Mouse (Mus musculus) bone marrow, adult 2 months (tissue): ENCODE measurements around the gene Serpinb6b. TPM values are rescaled to one million over a fixed set of nuclear protein-coding genes. Genes with fewer than 3 reads are reported as not detected.
A peak's percentile ranks its signal among the peaks of the same experiment; 100 is the strongest.

Experiments
- H3K27ac ChIP-seq: fragments of 200-500 bp; 2 replicates; pipeline ENCODE4 v1.5.1; 2012; ENCODE audit warnings: low read depth, mild to moderate bottlenecking, control low read depth, inconsistent platforms, low read length; ENCODE audit not compliant: control insufficient read depth, poor library complexity, insufficient read depth
- H3K4me1 ChIP-seq: fragments of 200-500 bp; 2 replicates; pipeline ENCODE4 v1.6.1; 2011; ENCODE audit warnings: low read length; ENCODE audit not compliant: control insufficient read depth, insufficient read depth
- H3K4me3 ChIP-seq: fragments of 200-500 bp; replicated peaks from 2 replicates; pipeline ENCODE3; 2011; ENCODE audit warnings: mild to moderate bottlenecking, low read depth, low read length, control low read depth; ENCODE audit not compliant: control insufficient read depth
- CTCF ChIP-seq: fragments of 200-500 bp; IDR thresholded peaks from 2 replicates; pipeline ENCODE4 v1.5.1; 2011; ENCODE audit warnings: low read length, control low read depth; ENCODE audit not compliant: control insufficient read depth, insufficient read depth
- POLR2A ChIP-seq: fragments of 200-500 bp; IDR thresholded peaks from 2 replicates; pipeline ENCODE4 v1.6.1; 2011; ENCODE audit warnings: low read depth, mild to moderate bottlenecking, control low read depth, low read length, borderline replicate concordance; ENCODE audit not compliant: control insufficient read depth
- WGBS: fragments of 180-500 bp; shearing (Covaris S2); methylation state at CpG from one replicate; pipeline ENCODE4 v1.1.7; 2018; 5-methylcytosine and 5-hydroxymethylcytosine counted together
- polyA plus RNA-seq: library from polyadenylated mRNA; stranded (reverse); fragments of >200 nt; gene quantifications from 2 replicates; pipeline ENCODE4 v1.2.4, GENCODE M21; 2011; ENCODE audit warnings: low replicate concordance; ENCODE audit not compliant: missing spikeins, insufficient read depth, insufficient read length

The Serpinb6b gene
- polyA plus RNA-seq, 1 experiment = 6.2 TPM

DNA sequence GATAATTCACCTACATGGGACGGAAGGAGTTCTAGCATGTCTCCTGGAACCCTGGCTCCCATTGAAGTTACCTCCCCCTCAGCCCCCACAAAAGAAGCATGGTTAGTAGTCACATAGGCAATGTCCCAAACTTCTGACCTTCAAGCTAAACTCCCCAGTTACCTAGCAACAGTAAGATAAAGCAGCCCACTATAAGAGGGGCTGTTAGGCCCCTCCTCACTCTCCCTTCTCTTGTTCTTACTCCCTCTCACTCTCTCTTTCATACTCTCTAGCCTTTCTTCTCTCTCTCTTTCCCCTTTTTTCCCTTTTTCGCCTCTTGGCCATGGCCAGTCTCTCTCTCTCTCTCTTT lies 28.9 kb downstream of the Serpinb6b start:
- Histone ChIP-seq H3K4me3 (no peak overlapping the region), H3K27ac (peak overlapping the region; percentile 79), H3K4me1 (peaks cover 1% of the 10 kb centered on the region; the same call in 1 of the 2 replicates)
- TF ChIP-seq POLR2A (no peak), CTCF (no peak)
- WGBS = 66% methylated on average over 2 of the region's 2 CpGs

DNA sequence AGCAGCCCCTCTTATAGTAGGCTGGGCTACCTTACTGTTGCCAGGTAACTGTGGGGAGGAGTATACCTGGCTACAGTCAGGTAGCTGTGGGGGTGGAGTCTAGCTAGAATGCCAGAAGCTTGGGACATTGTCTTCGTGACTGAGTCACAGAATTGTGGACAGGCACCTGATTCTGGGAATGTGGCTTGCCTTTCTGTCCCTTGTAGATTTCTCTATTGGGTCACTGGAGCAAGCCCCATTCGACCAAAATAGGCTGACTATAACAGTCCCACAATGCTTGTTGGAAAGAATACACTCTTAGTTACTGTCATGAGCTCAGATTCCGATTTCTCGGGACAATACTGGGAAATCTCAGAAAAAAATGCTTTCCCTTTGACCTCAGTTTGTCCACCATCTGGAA lies 30.0 kb downstream of the Serpinb6b start:
- no peak for TF ChIP-seq CTCF
- TF ChIP-seq POLR2A = no peak
- Histone ChIP-seq H3K27ac (no peak overlapping the region), H3K4me3 (no peak overlapping the region), H3K4me1 (peaks cover 1% of the 10 kb centered on the region; the same call in 1 of the 2 replicates)
- 89% methylated on average over 4 of the region's 4 CpGs for WGBS

DNA sequence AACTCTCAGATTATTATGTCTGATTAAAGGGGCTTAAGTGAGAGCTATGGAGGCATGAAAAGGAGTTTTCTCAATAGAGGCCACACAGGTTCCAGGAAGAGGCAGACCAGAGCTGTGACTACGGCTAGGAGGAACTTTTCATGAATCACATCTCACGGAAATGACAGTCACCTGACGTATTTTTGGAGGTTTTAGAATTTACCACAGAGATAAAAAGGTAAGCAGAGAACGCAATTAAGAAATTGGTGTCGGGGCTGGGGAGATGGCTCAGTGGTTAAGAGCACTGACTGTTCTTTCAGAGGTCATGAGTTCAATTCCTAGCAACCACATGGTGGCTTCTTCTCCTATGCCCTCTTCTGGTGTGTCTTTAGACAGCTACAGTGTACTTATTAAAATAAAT lies 36.3 kb downstream of the Serpinb6b start:
- no peak for TF ChIP-seq POLR2A
- TF ChIP-seq CTCF = no peak
- Histone ChIP-seq H3K27ac (no peak overlapping the region), H3K4me3 (no peak overlapping the region), H3K4me1 (peaks cover 2% of the 10 kb centered on the region)
- 75% methylated on average over 5 of the region's 5 CpGs for WGBS

- H3K4me3 ChIP-seq = peak within 1 kb of the TSS; percentile 71
- TF ChIP-seq POLR2A = no peak
- no peak for TF ChIP-seq CTCF
- 81% methylated on average over 3 of the region's 3 CpGs for WGBS
- H3K27ac ChIP-seq = peak within 1 kb of the TSS; percentile 67; the same call in 1 of the 2 replicates
- H3K4me1 ChIP-seq = peaks cover 2% of the 10 kb centered on the region
Observed at GRCm38 (mm10) chr13:33002950-33003349, 37.9 kb downstream of the Serpinb6b start, which contains the start of gene Serpinb9. TSS of gene Serpinb9 (plus strand) at chr13:33003250.

DNA sequence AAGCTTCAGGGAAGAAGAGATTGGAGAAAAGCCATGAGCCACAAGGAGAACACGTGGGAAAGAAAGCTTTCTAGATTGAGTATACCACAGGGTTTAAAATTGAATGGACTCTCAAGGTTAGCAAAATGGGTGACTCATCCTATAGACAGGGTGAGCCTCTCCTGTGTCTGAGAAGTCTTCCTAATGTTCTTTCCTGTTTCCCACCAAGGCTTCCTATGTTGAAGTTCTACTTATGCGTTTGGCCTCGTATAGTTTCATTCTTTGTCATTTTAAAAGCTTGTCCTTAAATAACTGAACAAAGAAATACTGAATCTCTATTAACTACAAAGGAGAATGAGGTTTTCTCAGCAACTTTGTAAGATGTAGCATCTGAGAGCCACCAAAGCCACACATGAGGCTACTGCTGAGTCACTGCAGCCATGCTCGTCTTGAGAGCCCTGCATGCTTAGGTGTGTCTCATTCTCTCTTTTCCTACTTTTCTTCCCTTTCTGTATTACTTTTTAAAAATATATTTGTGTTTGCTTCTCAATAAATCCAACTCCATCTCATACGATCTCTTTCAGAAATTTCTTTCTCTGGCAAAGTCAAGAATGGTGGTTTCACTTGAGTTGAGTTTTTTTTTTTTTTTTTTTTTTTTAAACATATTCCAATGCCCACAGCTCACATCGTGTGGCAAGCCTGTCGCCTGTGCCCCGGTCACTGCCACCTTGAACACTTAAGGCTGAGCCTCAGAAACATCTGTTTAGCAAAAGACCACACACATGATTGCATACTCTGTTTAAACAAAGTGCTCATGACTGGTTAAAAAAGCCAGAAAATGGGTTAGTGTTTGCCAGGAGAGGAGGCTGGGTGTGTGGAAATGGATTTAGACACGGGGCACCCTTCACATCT lies 38.8 kb downstream of the Serpinb6b start:
- Histone ChIP-seq H3K4me1 (peaks cover 2% of the 10 kb centered on the region), H3K27ac (peak overlapping the region; percentile 67), H3K4me3 (peak overlapping the region; percentile 71)
- 30% methylated on average over 9 of the region's 9 CpGs for WGBS
- TF ChIP-seq POLR2A (no peak), CTCF (no peak)

DNA sequence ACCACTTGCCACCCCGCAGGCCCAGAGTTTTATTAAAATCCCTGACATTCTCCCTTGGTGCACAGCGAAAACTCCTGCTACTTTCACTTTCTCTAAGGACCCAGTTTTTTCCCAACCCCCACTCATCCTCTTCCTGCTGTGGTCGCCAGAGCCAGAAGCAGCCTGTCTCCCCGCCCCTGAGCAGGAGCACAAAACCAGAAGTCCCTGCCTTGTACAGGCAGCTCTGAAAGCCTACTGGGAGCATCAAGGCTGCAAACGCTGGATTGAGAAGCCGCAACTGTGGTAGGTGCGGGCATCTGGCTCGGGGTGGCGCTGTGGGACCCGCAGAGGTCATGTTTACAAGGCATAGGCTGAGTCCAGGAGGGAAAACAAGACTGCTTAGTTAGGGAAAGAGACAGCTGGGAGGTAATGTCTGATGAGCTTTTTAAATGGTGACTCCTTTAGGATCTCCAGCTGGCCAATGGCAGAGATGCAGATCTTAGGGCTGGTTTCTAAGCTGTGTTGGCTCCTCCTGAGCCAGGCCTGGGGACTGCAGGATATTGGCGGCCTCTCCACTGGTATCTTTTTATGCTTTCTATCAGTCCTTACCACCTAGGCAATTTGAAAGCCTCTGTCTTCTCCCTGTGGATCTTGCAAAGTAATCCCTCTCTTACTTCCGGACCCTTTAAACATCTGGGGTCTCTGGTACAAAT lies 39.6 kb downstream of the Serpinb6b start:
- H3K27ac ChIP-seq = peak overlapping the region; percentile 67
- H3K4me3 ChIP-seq = peak overlapping the region; percentile 71
- WGBS = 6% methylated on average over 12 of the region's 12 CpGs
- TF ChIP-seq CTCF (peak; percentile 80), POLR2A (0 out of 2 replicates have a peak, but pooled peaks have one; percentile 31)
- peaks cover 2% of the 10 kb centered on the region for H3K4me1 ChIP-seq

DNA sequence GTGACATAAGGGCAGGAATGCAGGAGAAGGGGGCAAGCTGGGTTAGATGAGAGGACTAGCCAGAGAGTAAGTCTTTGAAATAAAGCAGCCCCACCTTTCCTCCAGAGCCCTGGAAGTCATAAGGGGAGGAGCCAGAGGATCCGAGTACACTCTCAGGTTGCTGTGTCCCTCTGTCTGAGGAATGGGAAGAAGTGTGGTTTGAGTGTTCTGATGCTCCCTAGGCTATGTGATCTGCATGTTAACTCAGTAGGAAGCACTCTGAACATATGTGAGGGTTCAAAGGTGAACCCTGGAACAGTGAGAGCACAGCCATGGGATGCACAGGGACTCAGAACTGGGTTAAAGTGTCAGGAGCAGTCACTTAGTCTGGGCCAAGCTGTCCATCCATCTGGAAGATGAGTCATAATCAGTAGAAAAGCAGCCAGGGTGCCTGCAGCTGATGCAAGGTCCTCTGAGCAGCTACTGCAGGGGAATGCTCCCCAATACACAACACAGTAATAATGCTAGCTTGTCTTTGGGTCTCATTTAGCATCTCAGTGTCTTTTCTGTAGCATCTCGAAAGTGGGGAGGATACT lies 40.6 kb downstream of the Serpinb6b start:
- peaks cover 2% of the 10 kb centered on the region for H3K4me1 ChIP-seq
- TF ChIP-seq CTCF = no peak
- no peak for TF ChIP-seq POLR2A
- no peak overlapping the region for H3K4me3 ChIP-seq
- no peak overlapping the region for H3K27ac ChIP-seq
- WGBS = 46% methylated on average over 2 of the region's 2 CpGs

GRCm38 (mm10) chr13:33006555-33006954 lies 41.5 kb downstream of the Serpinb6b start:
- 86% methylated on average over 3 of the region's 3 CpGs for WGBS
- Histone ChIP-seq H3K4me1 (peaks cover 2% of the 10 kb centered on the region), H3K4me3 (no peak overlapping the region), H3K27ac (no peak overlapping the region)
- no peak for TF ChIP-seq POLR2A
- no peak for TF ChIP-seq CTCF
